Comparison of ENCODE assay signal across 27 mouse cellular contexts in genomic region chr7:99811661-99812060, GRCm38 (mm10). TPM values are rescaled to one million over a fixed set of nuclear protein-coding genes. Genes with fewer than 3 reads are reported as not detected.
"Had no signal": no experiment of that assay in that cellular context is flagged by ENCODE, and none has a peak within 500 bp of the region (broad histone marks: within the 10 kb centered on the region; RNA-seq: fewer than 3 reads in every experiment).

No protein-coding gene starts in this region.

- H3K4me1 ChIP-seq: midbrain, embryonic 10.5 days; midbrain, embryonic 12.5 days; neural tube, embryonic 13.5 days; neural tube, embryonic 15.5 days had no signal

- H3K4me2 ChIP-seq: lung, embryonic 14.5 days; midbrain, embryonic 12.5 days; neural tube, embryonic 13.5 days; neural tube, embryonic 15.5 days had no signal

- H3K9ac ChIP-seq: lung, embryonic 14.5 days; midbrain, embryonic 12.5 days; neural tube, embryonic 13.5 days; neural tube, embryonic 15.5 days had no signal

- H3K4me3 ChIP-seq: midbrain, embryonic 10.5 days; midbrain, embryonic 12.5 days; myocyte; neural tube, embryonic 13.5 days; neural tube, embryonic 15.5 days had no signal

- DNase-seq: lung, adult 18-20 months; lung, embryonic 14.5 days; lung, postnatal 10 days; lung, postnatal 4 days; midbrain, embryonic 14.5 days; retina, postnatal 1 day; right cerebral cortex, adult 18-20 months; right cerebral cortex, postnatal 25 days; right cerebral cortex, postnatal 4 days; spleen, adult 18-20 months; thymus, adult 18-20 months; thymus, postnatal 14 days; thymus, postnatal 36 days had no signal

- H3K27me3 ChIP-seq: midbrain, embryonic 12.5 days; neural tube, embryonic 13.5 days; neural tube, embryonic 15.5 days had no signal

- ATAC-seq: midbrain, embryonic 16.5 days had no signal

- H3K27ac ChIP-seq: midbrain, embryonic 10.5 days; midbrain, embryonic 12.5 days; neural tube, embryonic 13.5 days; neural tube, embryonic 15.5 days had no signal

- H3K9me3 ChIP-seq: midbrain, embryonic 10.5 days; midbrain, embryonic 12.5 days; neural tube, embryonic 13.5 days; neural tube, embryonic 15.5 days had no signal

RNA-seq across cellular contexts. Expression of gene Xrra1, which starts 47.3 kb away (rescaled TPM):
- polyA plus RNA-seq: small intestine, adult 2 months had no signal

RNA-seq across cellular contexts. Expression of gene Olfr521, which starts 48.4 kb away (rescaled TPM):
- total RNA-seq: megakaryocyte, adult 5-6 weeks; megakaryocyte-erythroid progenitor cell, adult 5-6 weeks had no signal
- polyA plus RNA-seq: lung, embryonic 14.5 days; lung, embryonic 16.5 days; midbrain, embryonic 10.5 days; midbrain, embryonic 12.5 days; midbrain, embryonic 14.5 days; midbrain, embryonic 16.5 days; myocyte; neural tube, embryonic 11.5 days; neural tube, embryonic 13.5 days; neural tube, embryonic 15.5 days; small intestine, adult 2 months; stomach, embryonic 14.5 days; stomach, embryonic 16.5 days; thymus, postnatal 0 days had no signal
